Mouse (Mus musculus): ENCODE measurements around the gene Scamp3. TPM values are rescaled to one million over a fixed set of nuclear protein-coding genes. Genes with fewer than 3 reads are reported as not detected.

Scamp3 gene
- total and polyA plus RNA-seq, 3 experiments, result 101 to 287 TPM; not detected in 1

- TF ChIP-seq GABPA (IDR thresholded peaks at IDR 0.05; ENCODE audit: low read depth, low read length) (no peak), USF2 (IDR thresholded peaks at IDR 0.05; ENCODE audit: borderline replicate concordance in 1 of 2, insufficient read depth in 1 of 2, low read depth in 1 of 2, low read length in 2 of 2) (peak; percentile 100), CTCF (IDR thresholded peaks at IDR 0.05 in 2 of 3, conservative IDR thresholded peaks at IDR 0.05 in 1 of 3; ENCODE audit: control insufficient read depth in 1 of 3, insufficient read depth in 1 of 3, low read depth in 2 of 3, low read length in 3 of 3, poor library complexity in 1 of 3, severe bottlenecking in 1 of 3) (no peak), BHLHE40 (IDR thresholded peaks at IDR 0.05; ENCODE audit: borderline replicate concordance, low read depth, low read length) (peak; percentile 80; the same call in 1 of the 2 replicates), RAD21 (IDR thresholded peaks at IDR 0.05; ENCODE audit: low read depth, low read length) (no peak), ZC3H11A (IDR thresholded peaks at IDR 0.05; ENCODE audit: low read depth, low read length) (no peak), MEF2A (IDR thresholded peaks at IDR 0.05; ENCODE audit: extremely low read depth, insufficient replicate concordance, low read depth, low read length, poor library complexity, severe bottlenecking) (no peak)
Observed at GRCm38 (mm10) chr3:89202253-89203141, 25.2 kb downstream of the Scamp3 start, which contains the start of gene Gba (continued).

DNA sequence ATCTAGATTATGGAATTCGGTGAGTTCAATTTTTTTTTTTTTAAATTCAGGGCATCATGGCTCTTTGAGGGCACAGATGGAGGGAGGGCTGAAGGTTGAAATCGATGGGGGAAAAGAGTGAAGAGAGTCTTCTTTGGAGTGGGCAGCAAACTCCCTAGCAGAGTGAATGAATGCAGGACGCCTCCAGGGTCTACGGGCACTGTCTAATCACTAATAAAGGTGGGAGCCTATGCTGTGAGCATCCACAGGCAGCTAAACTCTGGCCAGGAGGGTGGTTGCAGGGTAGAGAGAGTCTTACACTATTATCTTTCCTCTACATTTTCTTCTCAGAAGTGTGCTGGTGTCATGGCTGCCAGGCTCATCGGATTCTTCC is 25.9 kb downstream of the Scamp3 start:
- Histone ChIP-seq H3K4me1 (ENCODE audit: control insufficient read depth in 1 of 2, insufficient read depth in 2 of 2, low read length in 2 of 2) (peaks cover 0 to 5% of the 10 kb centered on the region in 2 experiments; a peak in 2 of 4 replicates), H3K36me3 (ENCODE audit: control insufficient read depth in 1 of 2, insufficient read depth in 2 of 2, low read length in 2 of 2) (peaks cover 0 to 8% of the 10 kb centered on the region in 2 experiments; a peak in 2 of 4 replicates), H3K9ac (ENCODE audit: control insufficient read depth, low read depth, low read length, poor library complexity, severe bottlenecking) (peak overlapping the region; percentile 86), H3K9me3 (replicated peaks; ENCODE audit: insufficient read depth, low read length) (no peaks in the 10 kb centered on the region), H3K27ac (ENCODE audit: control insufficient read depth, low read depth, low read length) (peak overlapping the region; percentile 86), H3K4me3 (ENCODE audit: control insufficient read depth in 1 of 2, insufficient read depth in 1 of 2, low read depth in 2 of 2, low read length in 2 of 2) (peak overlapping the region; percentile 71 to 85), H3K79me2 (ENCODE audit: control insufficient read depth, insufficient read depth, low read length, poor library complexity) (peaks cover 6% of the 10 kb centered on the region), H3K27me3 (ENCODE audit: control insufficient read depth in 1 of 2, insufficient read depth in 2 of 2, low read length in 2 of 2) (no peaks in the 10 kb centered on the region)
- peak; percentile 47 for DNase-seq (ENCODE audit: low read depth, low spot score)
- TF ChIP-seq ZMIZ1 (IDR thresholded peaks at IDR 0.05; ENCODE audit: low read depth, low read length), result no peak
- no peak for TF ChIP-seq POLR2AphosphoS2 (IDR thresholded peaks at IDR 0.05; ENCODE audit: low read length)
- TF ChIP-seq UBTF (IDR thresholded peaks at IDR 0.05; ENCODE audit: borderline replicate concordance, insufficient read depth, low read depth, low read length), result no peak
- TF ChIP-seq RAD21 (IDR thresholded peaks at IDR 0.05; ENCODE audit: low read depth, low read length), result no peak
- peak; percentile 12; the same call in 1 of the 2 replicates for TF ChIP-seq MXI1 (IDR thresholded peaks at IDR 0.05; ENCODE audit: low read depth, low read length)
- TF ChIP-seq CHD1 (IDR thresholded peaks at IDR 0.05; ENCODE audit: low read depth, low read length), result 0 out of 2 replicates have a peak, but pooled peaks have one; percentile 39
- no peak for TF ChIP-seq NRF1 (IDR thresholded peaks at IDR 0.05; ENCODE audit: insufficient read depth, low read depth, low read length, poor library complexity, severe bottlenecking)

DNA sequence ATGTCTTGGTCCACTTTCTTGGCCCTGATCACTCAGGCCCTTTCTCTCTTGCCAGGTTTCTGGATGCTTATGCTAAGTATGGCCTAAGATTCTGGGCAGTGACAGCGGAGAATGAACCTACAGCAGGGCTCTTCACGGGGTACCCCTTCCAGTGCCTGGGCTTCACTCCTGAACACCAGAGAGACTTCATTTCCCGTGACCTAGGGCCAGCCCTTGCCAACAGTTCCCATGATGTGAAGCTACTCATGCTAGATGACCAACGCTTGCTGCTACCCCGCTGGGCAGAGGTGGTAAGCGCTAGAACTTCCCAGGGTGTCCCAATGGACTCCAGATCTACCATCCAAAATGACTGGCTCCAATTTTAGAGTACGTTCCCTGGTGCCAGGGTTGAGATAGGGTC is 28.8 kb downstream of the Scamp3 start:
- H3K4me3 ChIP-seq (ENCODE audit: control insufficient read depth in 1 of 2, insufficient read depth in 1 of 2, low read depth in 2 of 2, low read length in 2 of 2), result no peak overlapping the region
- no peaks in the 10 kb centered on the region for H3K27me3 ChIP-seq (ENCODE audit: control insufficient read depth in 1 of 2, insufficient read depth in 2 of 2, low read length in 2 of 2)
- no peak overlapping the region for H3K9ac ChIP-seq (ENCODE audit: control insufficient read depth, low read depth, low read length, poor library complexity, severe bottlenecking)
- peaks cover 6% of the 10 kb centered on the region for H3K79me2 ChIP-seq (ENCODE audit: control insufficient read depth, insufficient read depth, low read length, poor library complexity)
- H3K4me1 ChIP-seq (ENCODE audit: control insufficient read depth in 1 of 2, insufficient read depth in 2 of 2, low read length in 2 of 2), result peaks cover 0 to 5% of the 10 kb centered on the region in 2 experiments; a peak in 2 of 4 replicates
- H3K27ac ChIP-seq (ENCODE audit: control insufficient read depth, low read depth, low read length), result no peak overlapping the region
- TF ChIP-seq MYC (IDR thresholded peaks at IDR 0.05; ENCODE audit: low read depth, low read length), result no peak
- no peak for DNase-seq (ENCODE audit: low read depth, low spot score)
- no peaks in the 10 kb centered on the region for H3K9me3 ChIP-seq (replicated peaks; ENCODE audit: insufficient read depth, low read length)
- peaks cover 0 to 5% of the 10 kb centered on the region in 2 experiments; a peak in 3 of 4 replicates for H3K36me3 ChIP-seq (ENCODE audit: control insufficient read depth in 1 of 2, insufficient read depth in 2 of 2, low read length in 2 of 2)
